Mouse (Mus musculus): Measurements from ENCODE around the gene Dscaml1. TPM values are rescaled to one million over a fixed set of nuclear protein-coding genes. Genes with fewer than 3 reads are reported as not detected.
A peak's percentile ranks its signal among the peaks of the same experiment; 100 is the strongest.

Dscaml1 gene
- polyA plus RNA-seq, 1 experiment from 2014 or later: 1.3 TPM

- Histone ChIP-seq H3K4me3 (replicated peaks) (peak overlapping the region; percentile 22; the same call in 1 of the 2 replicates), H3K27ac (replicated peaks) (no peak overlapping the region), H3K4me2 (replicated peaks) (peak overlapping the region; percentile 53), H3K9me3 (replicated peaks) (no peaks in the 10 kb centered on the region), H3K4me1 (peaks cover 17% of the 10 kb centered on the region), H3K9ac (no peak overlapping the region), H3K27me3 (no peaks in the 10 kb centered on the region; the same call in 1 of the 2 replicates), H3K36me3 (no peaks in the 10 kb centered on the region)
- no peak for ATAC-seq (ENCODE audit: insufficient number of reproducible peaks, low FRiP score, low TSS enrichment, low read depth)
- WGBS: 14% methylated on average over 7 of the region's 7 CpGs
These were observed 14.6 kb upstream of the Dscaml1 start for GRCm38 (mm10) chr9:45411803-45412202.

- Histone ChIP-seq H3K9ac (no peak overlapping the region), H3K4me3 (replicated peaks) (peak overlapping the region; percentile 22; the same call in 1 of the 2 replicates), H3K27me3 (no peaks in the 10 kb centered on the region; the same call in 1 of the 2 replicates), H3K27ac (replicated peaks) (no peak overlapping the region), H3K36me3 (no peaks in the 10 kb centered on the region), H3K4me1 (peaks cover 17% of the 10 kb centered on the region), H3K4me2 (replicated peaks) (peak overlapping the region; percentile 53), H3K9me3 (replicated peaks) (no peaks in the 10 kb centered on the region)
- WGBS: 4% methylated on average over 10 of the region's 10 CpGs
- 0 out of 2 replicates have a peak, but pooled peaks have one; percentile 31 for ATAC-seq (ENCODE audit: insufficient number of reproducible peaks, low FRiP score, low TSS enrichment, low read depth)
These were observed 14.1 kb upstream of the Dscaml1 start for GRCm38 (mm10) chr9:45412287-45412686.

- Histone ChIP-seq H3K4me3 (replicated peaks) (no peak overlapping the region), H3K4me2 (replicated peaks) (no peak overlapping the region), H3K27ac (replicated peaks) (no peak overlapping the region), H3K9ac (no peak overlapping the region), H3K4me1 (peaks cover 14% of the 10 kb centered on the region), H3K9me3 (replicated peaks) (no peaks in the 10 kb centered on the region), H3K27me3 (no peaks in the 10 kb centered on the region; the same call in 1 of the 2 replicates), H3K36me3 (no peaks in the 10 kb centered on the region)
- no peak for ATAC-seq (ENCODE audit: insufficient number of reproducible peaks, low FRiP score, low TSS enrichment, low read depth)
- WGBS: 84% methylated on average over 4 of the region's 4 CpGs
These were observed 13.5 kb upstream of the Dscaml1 start for GRCm38 (mm10) chr9:45412700-45413477.

- H3K9me3 ChIP-seq (replicated peaks): no peaks in the 10 kb centered on the region
- H3K9ac ChIP-seq: no peak overlapping the region
- H3K4me1 ChIP-seq: peaks cover 7% of the 10 kb centered on the region; the same call in 1 of the 2 replicates
- no peak overlapping the region for H3K4me2 ChIP-seq (replicated peaks)
- no peak overlapping the region for H3K4me3 ChIP-seq (replicated peaks)
- H3K27me3 ChIP-seq: no peaks in the 10 kb centered on the region; the same call in 1 of the 2 replicates
- 54% methylated on average over 5 of the region's 5 CpGs for WGBS
- H3K27ac ChIP-seq (replicated peaks): no peak overlapping the region
- no peak for ATAC-seq (ENCODE audit: insufficient number of reproducible peaks, low FRiP score, low TSS enrichment, low read depth)
- H3K36me3 ChIP-seq: no peaks in the 10 kb centered on the region
These were observed 12.8 kb upstream of the Dscaml1 start for GRCm38 (mm10) chr9:45413478-45414140.

- WGBS: 48% methylated on average over 4 of the region's 4 CpGs
- H3K27ac ChIP-seq (replicated peaks): no peak overlapping the region
- H3K4me2 ChIP-seq (replicated peaks): no peak overlapping the region
- H3K4me3 ChIP-seq (replicated peaks): no peak overlapping the region
- no peak overlapping the region for H3K9ac ChIP-seq
- no peaks in the 10 kb centered on the region for H3K9me3 ChIP-seq (replicated peaks)
- no peak for ATAC-seq (ENCODE audit: insufficient number of reproducible peaks, low FRiP score, low TSS enrichment, low read depth)
- no peaks in the 10 kb centered on the region for H3K27me3 ChIP-seq
- H3K4me1 ChIP-seq: peaks cover 7% of the 10 kb centered on the region; the same call in 1 of the 2 replicates
- no peaks in the 10 kb centered on the region for H3K36me3 ChIP-seq
These were observed 10.5 kb upstream of the Dscaml1 start for GRCm38 (mm10) chr9:45415912-45416311.

- no peaks in the 10 kb centered on the region for H3K9me3 ChIP-seq (replicated peaks)
These were observed 9.2 kb upstream of the Dscaml1 start for GRCm38 (mm10) chr9:45417245-45417644.

GRCm38 (mm10) chr9:45418252-45418651, 8.2 kb upstream of the Dscaml1 start:
- Histone ChIP-seq H3K4me1 (no peaks in the 10 kb centered on the region), H3K27me3 (no peaks in the 10 kb centered on the region), H3K9ac (no peak overlapping the region), H3K4me3 (replicated peaks) (no peak overlapping the region), H3K27ac (replicated peaks) (no peak overlapping the region), H3K36me3 (no peaks in the 10 kb centered on the region), H3K9me3 (replicated peaks) (no peaks in the 10 kb centered on the region), H3K4me2 (replicated peaks) (no peak overlapping the region)
- no peak for ATAC-seq (ENCODE audit: insufficient number of reproducible peaks, low FRiP score, low TSS enrichment, low read depth)
- 63% methylated on average over 8 of the region's 8 CpGs for WGBS

More at GRCm38 (mm10) chr9:45417245-45417644, 9.2 kb upstream of the Dscaml1 start:
- H3K4me2 ChIP-seq (replicated peaks): 0 out of 2 replicates have a peak overlapping the region, but pooled peaks have one; percentile 2
- no peak overlapping the region for H3K4me3 ChIP-seq (replicated peaks)
- H3K9ac ChIP-seq: no peak overlapping the region
- H3K27me3 ChIP-seq: no peaks in the 10 kb centered on the region
- no peak; the same call in 1 of the 2 replicates for ATAC-seq (ENCODE audit: insufficient number of reproducible peaks, low FRiP score, low TSS enrichment, low read depth)
- WGBS: 19% methylated on average over 8 of the region's 8 CpGs
- no peak overlapping the region for H3K27ac ChIP-seq (replicated peaks)
- H3K4me1 ChIP-seq: peaks cover 3% of the 10 kb centered on the region; the same call in 1 of the 2 replicates
- no peaks in the 10 kb centered on the region for H3K36me3 ChIP-seq

- no peaks in the 10 kb centered on the region for H3K9me3 ChIP-seq (replicated peaks)
- no peak overlapping the region for H3K4me3 ChIP-seq (replicated peaks)
- ATAC-seq (ENCODE audit: insufficient number of reproducible peaks, low FRiP score, low TSS enrichment, low read depth): no peak
- no peaks in the 10 kb centered on the region for H3K4me1 ChIP-seq
- H3K27ac ChIP-seq (replicated peaks): no peak overlapping the region
- H3K36me3 ChIP-seq: no peaks in the 10 kb centered on the region
- no peak overlapping the region for H3K9ac ChIP-seq
- no peaks in the 10 kb centered on the region for H3K27me3 ChIP-seq
- 59% methylated on average over 8 of the region's 8 CpGs for WGBS
- H3K4me2 ChIP-seq (replicated peaks): no peak overlapping the region
These were observed 5.2 kb upstream of the Dscaml1 start for GRCm38 (mm10) chr9:45421209-45421608.

GRCm38 (mm10) chr9:45422761-45423298, 3.6 kb upstream of the Dscaml1 start:
- Histone ChIP-seq H3K27ac (replicated peaks) (no peak overlapping the region), H3K27me3 (peaks cover 8% of the 10 kb centered on the region; the same call in 1 of the 2 replicates), H3K4me1 (no peaks in the 10 kb centered on the region), H3K36me3 (no peaks in the 10 kb centered on the region), H3K9ac (no peak overlapping the region), H3K4me3 (replicated peaks) (no peak overlapping the region), H3K4me2 (replicated peaks) (no peak overlapping the region), H3K9me3 (replicated peaks) (no peaks in the 10 kb centered on the region)
- no peak for ATAC-seq (ENCODE audit: insufficient number of reproducible peaks, low FRiP score, low TSS enrichment, low read depth)
- WGBS: 72% methylated on average over 7 of the region's 7 CpGs

GRCm38 (mm10) chr9:45429392-45429791, 3.0 kb downstream of the Dscaml1 start:
- H3K27ac ChIP-seq (replicated peaks): no peak overlapping the region
- peaks cover 53% of the 10 kb centered on the region for H3K27me3 ChIP-seq
- H3K9ac ChIP-seq: no peak overlapping the region
- no peaks in the 10 kb centered on the region for H3K9me3 ChIP-seq (replicated peaks)
- 0 out of 2 replicates have a peak overlapping the region, but pooled peaks have one; percentile 84 for H3K4me2 ChIP-seq (replicated peaks)
- 30% methylated on average over 5 of the region's 5 CpGs for WGBS
- peaks cover 20% of the 10 kb centered on the region for H3K4me1 ChIP-seq
- ATAC-seq (ENCODE audit: insufficient number of reproducible peaks, low FRiP score, low TSS enrichment, low read depth): no peak
- no peaks in the 10 kb centered on the region for H3K36me3 ChIP-seq
- H3K4me3 ChIP-seq (replicated peaks): no peak overlapping the region
